Mouse (Mus musculus) myocyte (in vitro differentiated cells): ENCODE measurements around the gene Glod5.

Experiments used
- MYOG ChIP-seq, 3 experiments: IDR thresholded peaks; one replicate each; pipeline ENCODE4 v1.6.1; 2011; ENCODE audit warnings: control low read depth in 2 of 3, low read depth in 2 of 3, mild to moderate bottlenecking in 2 of 3; ENCODE audit not compliant: insufficient read length in 2 of 3, control insufficient read depth in 1 of 3, insufficient read depth in 1 of 3
- POLR2A ChIP-seq: IDR thresholded peaks from one replicate; pipeline ENCODE4 v1.6.1; 2011; ENCODE audit warnings: low read depth, mild to moderate bottlenecking, control low read depth, moderate library complexity; ENCODE audit not compliant: insufficient read length
- POLR2AphosphoS2 ChIP-seq: IDR thresholded peaks from one replicate; pipeline ENCODE4 v1.6.1; 2011; ENCODE audit warnings: low read depth, control low read depth; ENCODE audit not compliant: insufficient read length
- TCF12 ChIP-seq: IDR thresholded peaks from one replicate; pipeline ENCODE4 v1.6.1; 2011; ENCODE audit warnings: mild to moderate bottlenecking, control low read depth; ENCODE audit not compliant: poor library complexity, insufficient read depth, severe bottlenecking

GRCm38 (mm10) chrX:8008543-8008942 lies 9.7 kb downstream of the Glod5 start:
- no peak for TF ChIP-seq MYOG (IDR thresholded peaks at IDR 0.05; ENCODE audit: control insufficient read depth in 1 of 3, insufficient read depth in 1 of 3, insufficient read length in 2 of 3, low read depth in 2 of 3)
- TF ChIP-seq POLR2A = no peak
- TF ChIP-seq TCF12 = no peak
- no peak for TF ChIP-seq POLR2AphosphoS2
